Mouse (Mus musculus): Measurements from ENCODE around the gene C330007P06Rik.

GRCm38 (mm10) chrX:36874704-36875128 is 805 bp upstream of the C330007P06Rik start:
- TF ChIP-seq CTCF (IDR thresholded peaks at IDR 0.05; ENCODE audit: control insufficient read depth, insufficient read depth, insufficient read length) (no peak), MYOG (IDR thresholded peaks at IDR 0.05; ENCODE audit: control insufficient read depth, extremely low read depth, insufficient read length) (no peak), CEBPB (IDR thresholded peaks at IDR 0.05; ENCODE audit: low read depth) (no peak), MAX (IDR thresholded peaks at IDR 0.05) (no peak), MYOD1 (IDR thresholded peaks at IDR 0.05; ENCODE audit: control insufficient read depth, insufficient read length, low read depth) (no peak), USF1 (IDR thresholded peaks at IDR 0.05; ENCODE audit: low read depth) (no peak)

All from C2C12 (cell line).